Mouse (Mus musculus) gonadal fat pad, adult 2 months (tissue): ENCODE measurements around the gene Lhx3. TPM values are rescaled to one million over a fixed set of nuclear protein-coding genes. Genes with fewer than 3 reads are reported as not detected.

Source experiments
- DNase-seq: peaks from one replicate; pipeline ENCODE4 v3.0.0-alpha.2; 2012; ENCODE audit warnings: low read depth
- polyA plus RNA-seq: library from polyadenylated mRNA; depleted of rRNA; stranded (reverse); fragments of >200 nt; gene quantifications from 2 replicates; pipeline ENCODE4 v1.2.3, GENCODE M21; 2012; rRNA removed

The Lhx3 gene
- polyA plus RNA-seq, result 0.07 TPM in 1 of 2 replicates, not detected in the other

- no peak for DNase-seq
Observed at GRCm38 (mm10) chr2:26208126-26208789, at the start of gene Lhx3. Gene Lhx3 (minus strand): TSS chr2:26208289.

GRCm38 (mm10) chr2:26257315-26258096 lies 49.4 kb upstream of the Lhx3 start:
- DNase-seq, result no peak

GRCm38 (mm10) chr2:26254816-26255215 lies 46.7 kb upstream of the Lhx3 start:
- DNase-seq, result no peak

GRCm38 (mm10) chr2:26252514-26253206 lies 44.6 kb upstream of the Lhx3 start:
- DNase-seq, result peak; percentile 42

- DNase-seq, result no peak
Observed at GRCm38 (mm10) chr2:26247531-26247930, 39.4 kb upstream of the Lhx3 start.

GRCm38 (mm10) chr2:26240841-26241240 lies 32.8 kb upstream of the Lhx3 start:
- no peak for DNase-seq

GRCm38 (mm10) chr2:26240330-26240729 lies 32.2 kb upstream of the Lhx3 start:
- DNase-seq, result no peak

- no peak for DNase-seq
Observed at GRCm38 (mm10) chr2:26237290-26237782, 29.2 kb upstream of the Lhx3 start, which contains the start of gene Qsox2. Gene Qsox2 (minus strand): TSS chr2:26237525.

GRCm38 (mm10) chr2:26236681-26237289 lies 28.7 kb upstream of the Lhx3 start:
- no peak for DNase-seq

GRCm38 (mm10) chr2:26234771-26235170 lies 26.7 kb upstream of the Lhx3 start:
- no peak for DNase-seq

GRCm38 (mm10) chr2:26234253-26234652 lies 26.2 kb upstream of the Lhx3 start:
- no peak for DNase-seq

- no peak for DNase-seq
Observed at GRCm38 (mm10) chr2:26231366-26231765, 23.3 kb upstream of the Lhx3 start.

GRCm38 (mm10) chr2:26230253-26230652 lies 22.2 kb upstream of the Lhx3 start:
- no peak for DNase-seq

GRCm38 (mm10) chr2:26227788-26228187 lies 19.7 kb upstream of the Lhx3 start:
- no peak for DNase-seq

GRCm38 (mm10) chr2:26225242-26225641 lies 17.2 kb upstream of the Lhx3 start:
- no peak for DNase-seq

GRCm38 (mm10) chr2:26223961-26224360 lies 15.9 kb upstream of the Lhx3 start:
- no peak for DNase-seq

- no peak for DNase-seq
Observed at GRCm38 (mm10) chr2:26214526-26214925, 6.4 kb upstream of the Lhx3 start.

GRCm38 (mm10) chr2:26209566-26209965 lies 1.5 kb upstream of the Lhx3 start:
- no peak for DNase-seq

GRCm38 (mm10) chr2:26207559-26207958 lies 530 bp downstream of the Lhx3 start:
- no peak for DNase-seq

- DNase-seq, result no peak
Observed at GRCm38 (mm10) chr2:26205761-26206160, 2.3 kb downstream of the Lhx3 start.

- DNase-seq, result no peak
Observed at GRCm38 (mm10) chr2:26205126-26205525, 3.0 kb downstream of the Lhx3 start.
